Mouse (Mus musculus): ENCODE measurements around the gene Cracr2a. TPM values are rescaled to one million over a fixed set of nuclear protein-coding genes. Genes with fewer than 3 reads are reported as not detected.

Gene Cracr2a
- polyA plus RNA-seq, 1 experiment from 2014 or later, result 2.8 TPM

GRCm38 (mm10) chr6:127578810-127579209, 17.7 kb downstream of the Cracr2a start:
- no peak overlapping the region for H3K27ac ChIP-seq (ENCODE audit: low read depth)
- ATAC-seq (ENCODE audit: insufficient read depth) (no peak), DNase-seq (no peak)
- TF ChIP-seq CTCF (IDR thresholded peaks at IDR 0.05; ENCODE audit: low read depth), result no peak
- H3K4me3 ChIP-seq (ENCODE audit: low read depth, low read length), result no peak overlapping the region
- WGBS, result 47% methylated on average over 5 of the region's 5 CpGs
- H3K4me2 ChIP-seq, result no peak overlapping the region
- H3K36me3 ChIP-seq (ENCODE audit: insufficient read depth), result no peaks in the 10 kb centered on the region
- no peak overlapping the region for H3K9ac ChIP-seq
- H3K27me3 ChIP-seq (ENCODE audit: insufficient read depth, low read length), result no peaks in the 10 kb centered on the region
- H3K4me1 ChIP-seq (ENCODE audit: insufficient read depth), result peaks cover 11% of the 10 kb centered on the region
- no peaks in the 10 kb centered on the region for H3K9me3 ChIP-seq (ENCODE audit: low read depth, low read length)

GRCm38 (mm10) chr6:127581915-127582314, 20.8 kb downstream of the Cracr2a start:
- Histone ChIP-seq H3K9me3 (ENCODE audit: low read depth, low read length) (no peaks in the 10 kb centered on the region), H3K4me1 (ENCODE audit: insufficient read depth) (peaks cover 11% of the 10 kb centered on the region), H3K4me3 (ENCODE audit: low read depth, low read length) (peak overlapping the region; percentile 21; the same call in 1 of the 2 replicates), H3K9ac (peak overlapping the region; percentile 32), H3K27ac (ENCODE audit: low read depth) (peak overlapping the region; percentile 33; the same call in 1 of the 2 replicates), H3K4me2 (peak overlapping the region; percentile 65), H3K36me3 (ENCODE audit: insufficient read depth) (no peaks in the 10 kb centered on the region), H3K27me3 (ENCODE audit: insufficient read depth, low read length) (no peaks in the 10 kb centered on the region)
- ATAC-seq (ENCODE audit: insufficient read depth) (peak; percentile 54), DNase-seq (peak; percentile 53)
- TF ChIP-seq CTCF (IDR thresholded peaks at IDR 0.05; ENCODE audit: low read depth), result no peak
- WGBS, result 34% methylated on average over 12 of the region's 12 CpGs

GRCm38 (mm10) chr6:127582391-127583176, 21.4 kb downstream of the Cracr2a start:
- DNase-seq (peak; percentile 94), ATAC-seq (ENCODE audit: insufficient read depth) (peak; percentile 83)
- peak overlapping the region; percentile 65 for H3K4me2 ChIP-seq
- peak; percentile 84 for TF ChIP-seq CTCF (IDR thresholded peaks at IDR 0.05; ENCODE audit: low read depth)
- no peaks in the 10 kb centered on the region for H3K27me3 ChIP-seq (ENCODE audit: insufficient read depth, low read length)
- peak overlapping the region; percentile 33; the same call in 1 of the 2 replicates for H3K27ac ChIP-seq (ENCODE audit: low read depth)
- no peaks in the 10 kb centered on the region for H3K36me3 ChIP-seq (ENCODE audit: insufficient read depth)
- peaks cover 11% of the 10 kb centered on the region for H3K4me1 ChIP-seq (ENCODE audit: insufficient read depth)
- no peaks in the 10 kb centered on the region for H3K9me3 ChIP-seq (ENCODE audit: low read depth, low read length)
- H3K9ac ChIP-seq, result peak overlapping the region; percentile 32
- peak overlapping the region; percentile 21 for H3K4me3 ChIP-seq (ENCODE audit: low read depth, low read length)
- 4% methylated on average over 15 of the region's 15 CpGs for WGBS

- Histone ChIP-seq H3K27ac (ENCODE audit: low read depth) (no peak overlapping the region), H3K4me2 (no peak overlapping the region), H3K4me3 (ENCODE audit: low read depth, low read length) (no peak overlapping the region), H3K9ac (no peak overlapping the region), H3K36me3 (ENCODE audit: insufficient read depth) (no peaks in the 10 kb centered on the region), H3K27me3 (ENCODE audit: insufficient read depth, low read length) (no peaks in the 10 kb centered on the region), H3K9me3 (ENCODE audit: low read depth, low read length) (no peaks in the 10 kb centered on the region), H3K4me1 (ENCODE audit: insufficient read depth) (no peaks in the 10 kb centered on the region)
- no peak for TF ChIP-seq CTCF (IDR thresholded peaks at IDR 0.05; ENCODE audit: low read depth)
- DNase-seq (no peak), ATAC-seq (ENCODE audit: insufficient read depth) (no peak)
- 63% methylated on average over 3 of the region's 3 CpGs for WGBS
These were observed 30.3 kb downstream of the Cracr2a start for GRCm38 (mm10) chr6:127591467-127591866.

- Histone ChIP-seq H3K9ac (no peak overlapping the region), H3K36me3 (ENCODE audit: insufficient read depth) (no peaks in the 10 kb centered on the region), H3K27me3 (ENCODE audit: insufficient read depth, low read length) (no peaks in the 10 kb centered on the region), H3K4me3 (ENCODE audit: low read depth, low read length) (no peak overlapping the region), H3K4me1 (ENCODE audit: insufficient read depth) (no peaks in the 10 kb centered on the region), H3K27ac (ENCODE audit: low read depth) (no peak overlapping the region), H3K4me2 (no peak overlapping the region), H3K9me3 (ENCODE audit: low read depth, low read length) (no peaks in the 10 kb centered on the region)
- ATAC-seq (ENCODE audit: insufficient read depth) (no peak), DNase-seq (no peak)
- no peak for TF ChIP-seq CTCF (IDR thresholded peaks at IDR 0.05; ENCODE audit: low read depth)
- WGBS, result 49% methylated on average over 4 of the region's 4 CpGs
These were observed 32.3 kb downstream of the Cracr2a start for GRCm38 (mm10) chr6:127593487-127593886.

GRCm38 (mm10) chr6:127599280-127599679, 38.1 kb downstream of the Cracr2a start:
- no peaks in the 10 kb centered on the region for H3K4me1 ChIP-seq (ENCODE audit: insufficient read depth)
- DNase-seq (no peak), ATAC-seq (ENCODE audit: insufficient read depth) (no peak)
- WGBS, result 72% methylated on average over 6 of the region's 6 CpGs
- H3K4me3 ChIP-seq (ENCODE audit: low read depth, low read length), result no peak overlapping the region
- TF ChIP-seq CTCF (IDR thresholded peaks at IDR 0.05; ENCODE audit: low read depth), result no peak
- H3K4me2 ChIP-seq, result no peak overlapping the region
- peaks cover 3% of the 10 kb centered on the region; the same call in 1 of the 2 replicates for H3K9me3 ChIP-seq (ENCODE audit: low read depth, low read length)
- no peak overlapping the region for H3K9ac ChIP-seq
- no peaks in the 10 kb centered on the region for H3K27me3 ChIP-seq (ENCODE audit: insufficient read depth, low read length)
- H3K36me3 ChIP-seq (ENCODE audit: insufficient read depth), result no peaks in the 10 kb centered on the region
- no peak overlapping the region for H3K27ac ChIP-seq (ENCODE audit: low read depth)

Data from lung, embryonic 14.5 days (tissue).